8 mouse cellular contexts compared by ENCODE assay signal in the genomic region with DNA sequence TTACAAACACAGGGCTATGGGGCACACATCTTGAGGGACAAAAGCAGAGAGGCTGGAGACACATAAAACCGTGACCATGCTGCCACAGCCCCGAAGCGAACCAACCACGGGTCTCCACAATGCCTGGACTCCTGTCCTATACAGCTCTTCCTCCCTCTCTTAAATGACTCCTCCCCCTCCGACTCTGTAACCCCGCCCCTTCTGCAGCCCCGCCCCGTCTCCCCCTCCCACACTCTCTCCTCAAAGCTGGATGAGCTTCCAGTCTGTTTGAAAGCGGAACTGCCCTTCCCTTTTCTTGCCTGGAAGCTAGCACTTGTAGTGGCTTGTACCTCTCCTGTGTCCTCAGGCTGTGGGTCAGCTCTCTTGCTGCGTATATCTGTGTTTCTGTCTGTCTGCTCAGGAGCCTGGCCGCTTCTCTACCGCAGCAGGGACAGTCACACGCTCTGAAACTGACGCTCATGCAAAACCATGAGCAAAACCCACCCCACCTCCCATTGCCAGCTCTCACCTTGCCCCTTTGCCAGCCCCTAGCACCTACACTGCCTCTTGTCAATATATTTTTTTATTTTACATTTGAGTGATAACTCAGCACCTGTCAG. TPM values are rescaled to one million over a fixed set of nuclear protein-coding genes. Genes with fewer than 3 reads are reported as not detected.
DNase-seq lines count a peak whose midpoint lies in the region; ATAC-seq and TF ChIP-seq lines count a peak whose summit lies in the region.

No protein-coding gene starts in this region.

- TF ChIP-seq RAD21 in MEL (IDR thresholded peaks at IDR 0.05; ENCODE audit: low read depth, low read length): no peak

- H3K4me2 ChIP-seq in forebrain, embryonic 11.5 days (ENCODE audit: low read depth, low read length, severe bottlenecking): no peak overlapping the region
- no peak overlapping the region for H3K4me2 ChIP-seq in forebrain, postnatal 0 days (ENCODE audit: low read depth)
- peak overlapping the region; percentile 37; the same call in 1 of the 2 replicates for H3K4me2 ChIP-seq in hindbrain, postnatal 0 days (ENCODE audit: low read depth, low read length)

- TF ChIP-seq EP300 in MEL (IDR thresholded peaks at IDR 0.05; ENCODE audit: low read depth in 1 of 2, low read length in 2 of 2): no peak

- 11% methylated on average over 14 of the region's 14 CpGs for WGBS in forebrain, embryonic 11.5 days
- WGBS in forebrain, postnatal 0 days: 16% methylated on average over 14 of the region's 14 CpGs
- WGBS in hindbrain, postnatal 0 days: 6% methylated on average over 14 of the region's 14 CpGs
- WGBS in midbrain, embryonic 10.5 days: 15% methylated on average over 14 of the region's 14 CpGs

- H3K9me3 ChIP-seq in forebrain, embryonic 11.5 days (ENCODE audit: control insufficient read depth, low read length): no peaks in the 10 kb centered on the region
- no peaks in the 10 kb centered on the region for H3K9me3 ChIP-seq in forebrain, postnatal 0 days (ENCODE audit: low read length)
- H3K9me3 ChIP-seq in MEL (replicated peaks; ENCODE audit: insufficient read depth, low read length): no peaks in the 10 kb centered on the region
- no peaks in the 10 kb centered on the region for H3K9me3 ChIP-seq in hindbrain, postnatal 0 days (ENCODE audit: low read length)
- H3K9me3 ChIP-seq in midbrain, embryonic 10.5 days (replicated peaks): no peaks in the 10 kb centered on the region

- ATAC-seq in forebrain, embryonic 11.5 days (replicated peaks; ENCODE audit: low FRiP score): no peak
- ATAC-seq in forebrain, postnatal 0 days: no peak
- ATAC-seq in hindbrain, postnatal 0 days: 0 out of 2 replicates have a peak, but pooled peaks have one; percentile 24

- no peak overlapping the region for H3K9ac ChIP-seq in forebrain, embryonic 11.5 days (ENCODE audit: low read length)
- no peak overlapping the region for H3K9ac ChIP-seq in forebrain, postnatal 0 days
- H3K9ac ChIP-seq in MEL (ENCODE audit: control insufficient read depth, low read depth, low read length, poor library complexity, severe bottlenecking): no peak overlapping the region
- no peak overlapping the region for H3K9ac ChIP-seq in hindbrain, postnatal 0 days (replicated peaks; ENCODE audit: low read length)

- no peak for TF ChIP-seq POLR2A in MEL (IDR thresholded peaks at IDR 0.05; ENCODE audit: control insufficient read depth in 1 of 2, insufficient read depth in 1 of 2, low read depth in 1 of 2, low read length in 2 of 2, poor library complexity in 1 of 2)

- H3K79me2 ChIP-seq in MEL (ENCODE audit: control insufficient read depth, insufficient read depth, low read length, poor library complexity): no peaks in the 10 kb centered on the region

- peaks cover 9% of the 10 kb centered on the region for H3K27me3 ChIP-seq in forebrain, embryonic 11.5 days (ENCODE audit: control insufficient read depth, insufficient read depth, low read length)
- H3K27me3 ChIP-seq in forebrain, postnatal 0 days (ENCODE audit: insufficient read depth, low read length): peaks cover 1% of the 10 kb centered on the region
- peaks cover 3 to 5% of the 10 kb centered on the region in 2 experiments for H3K27me3 ChIP-seq in MEL (ENCODE audit: control insufficient read depth in 1 of 2, insufficient read depth in 2 of 2, low read length in 2 of 2)
- H3K27me3 ChIP-seq in hindbrain, postnatal 0 days (ENCODE audit: insufficient read depth, low read length): peaks cover 10% of the 10 kb centered on the region
- peaks cover 22% of the 10 kb centered on the region for H3K27me3 ChIP-seq in midbrain, embryonic 10.5 days (ENCODE audit: low read depth, poor library complexity, severe bottlenecking)

- no peak for TF ChIP-seq CTCF in forebrain, postnatal 0 days (IDR thresholded peaks at IDR 0.05; ENCODE audit: low read depth)
- TF ChIP-seq CTCF in MEL (IDR thresholded peaks at IDR 0.05 in 2 of 3, conservative IDR thresholded peaks at IDR 0.05 in 1 of 3; ENCODE audit: control insufficient read depth in 1 of 3, insufficient read depth in 1 of 3, low read depth in 2 of 3, low read length in 3 of 3, poor library complexity in 1 of 3, severe bottlenecking in 1 of 3): no peak
- TF ChIP-seq CTCF in hindbrain, postnatal 0 days (IDR thresholded peaks at IDR 0.05; ENCODE audit: low read depth): no peak

- H3K4me1 ChIP-seq in forebrain, embryonic 11.5 days (replicated peaks; ENCODE audit: control insufficient read depth, insufficient read depth, low read length): no peaks in the 10 kb centered on the region
- no peaks in the 10 kb centered on the region for H3K4me1 ChIP-seq in forebrain, postnatal 0 days (ENCODE audit: insufficient read depth)
- no peaks in the 10 kb centered on the region for H3K4me1 ChIP-seq in MEL (ENCODE audit: control insufficient read depth in 1 of 2, insufficient read depth in 2 of 2, low read length in 2 of 2)
- no peaks in the 10 kb centered on the region for H3K4me1 ChIP-seq in hindbrain, postnatal 0 days (ENCODE audit: insufficient read depth, low read length)
- H3K4me1 ChIP-seq in midbrain, embryonic 10.5 days: peaks cover 7% of the 10 kb centered on the region

- H3K36me3 ChIP-seq in forebrain, embryonic 11.5 days (ENCODE audit: control insufficient read depth, insufficient read depth, low read length): no peaks in the 10 kb centered on the region
- H3K36me3 ChIP-seq in forebrain, postnatal 0 days (ENCODE audit: insufficient read depth): no peaks in the 10 kb centered on the region
- no peaks in the 10 kb centered on the region for H3K36me3 ChIP-seq in MEL (ENCODE audit: control insufficient read depth in 1 of 2, insufficient read depth in 2 of 2, low read length in 2 of 2)
- H3K36me3 ChIP-seq in hindbrain, postnatal 0 days (ENCODE audit: insufficient read depth, low read length): no peaks in the 10 kb centered on the region
- H3K36me3 ChIP-seq in midbrain, embryonic 10.5 days: no peaks in the 10 kb centered on the region

- peak; percentile 70 for DNase-seq in forebrain, embryonic 11.5 days (ENCODE audit: low spot score)
- no peak for DNase-seq in forebrain, postnatal 0 days
- DNase-seq in MEL (ENCODE audit: low read depth, low spot score): peak; percentile 35
- no peak for DNase-seq in hindbrain, postnatal 0 days (ENCODE audit: low spot score)
- peak; percentile 61 for DNase-seq in midbrain, embryonic 10.5 days (ENCODE audit: low spot score)
- DNase-seq in layer of hippocampus, adult 18-20 months (ENCODE audit: low spot score in 2 of 2): no peak
- no peak for DNase-seq in urinary bladder, adult 2 months (ENCODE audit: low spot score)
- no peak for DNase-seq in spleen, postnatal 36 days (ENCODE audit: low spot score in 2 of 2)

- H3K27ac ChIP-seq in forebrain, embryonic 11.5 days (ENCODE audit: low read depth, low read length): no peak overlapping the region
- no peak overlapping the region for H3K27ac ChIP-seq in forebrain, postnatal 0 days (ENCODE audit: low read depth, low read length)
- no peak overlapping the region for H3K27ac ChIP-seq in MEL (ENCODE audit: control insufficient read depth, low read depth, low read length)
- no peak overlapping the region for H3K27ac ChIP-seq in hindbrain, postnatal 0 days
- no peak overlapping the region for H3K27ac ChIP-seq in midbrain, embryonic 10.5 days (replicated peaks)

- H3K4me3 ChIP-seq in forebrain, embryonic 11.5 days (ENCODE audit: low read depth, low read length): no peak overlapping the region
- no peak overlapping the region for H3K4me3 ChIP-seq in forebrain, postnatal 0 days (ENCODE audit: low read depth, low read length)
- no peak overlapping the region for H3K4me3 ChIP-seq in MEL (ENCODE audit: control insufficient read depth in 1 of 2, insufficient read depth in 1 of 2, low read depth in 2 of 2, low read length in 2 of 2)
- H3K4me3 ChIP-seq in hindbrain, postnatal 0 days (ENCODE audit: low read length): no peak overlapping the region
- peak overlapping the region; percentile 38 for H3K4me3 ChIP-seq in midbrain, embryonic 10.5 days

RNA-seq across cellular contexts. Expression of a gene that starts 5.7 kb away (rescaled TPM):
- 0.04 and 0.07 TPM in 2 replicates for polyA plus RNA-seq in forebrain, embryonic 11.5 days (2014; fragmentation: Nextera tagmentation; extraction: Ambion mirVana)
- 1.5 and 1.7 TPM in 2 replicates for total RNA-seq in forebrain, postnatal 0 days (2014; rRNA removed)
- 0.23 and 0.31 TPM in 2 replicates for polyA plus RNA-seq in forebrain, postnatal 0 days (2015; fragmentation: Nextera tagmentation; extraction: Ambion mirVana)
- 0.20 and 0.54 TPM in 2 replicates for total RNA-seq in MEL (2012; rRNA removed)
- polyA plus RNA-seq in MEL (2012; ENCODE audit: insufficient read depth in 1 of 2, insufficient read length in 2 of 2, low read depth in 1 of 2, low replicate concordance in 2 of 2, missing spikeins in 1 of 2): under 1 TPM in 1 of 2 experiments, not detected in 1; 0.08 TPM
- total RNA-seq in hindbrain, postnatal 0 days (2014; rRNA removed): 2.3 and 2.8 TPM in 2 replicates
- polyA plus RNA-seq in hindbrain, postnatal 0 days (2015; fragmentation: Nextera tagmentation; extraction: Ambion mirVana): 0.30 and 0.41 TPM in 2 replicates
- 0.01 TPM in 2 replicates for polyA plus RNA-seq in midbrain, embryonic 10.5 days (2016; fragmentation: Nextera tagmentation; extraction: Ambion mirVana)
- total RNA-seq in layer of hippocampus, adult 18-20 months (2021): 1 to 10 TPM in 1 of 2 experiments, under 1 TPM in 1; 0.91 to 1.7 TPM
- polyA plus RNA-seq in urinary bladder, adult 2 months (2012; rRNA removed): 0.14 and 0.22 TPM in 2 replicates

RNA-seq across cellular contexts. Expression of a gene that starts 21.7 kb away (rescaled TPM):
- polyA plus RNA-seq in forebrain, embryonic 11.5 days (2014; fragmentation: Nextera tagmentation; extraction: Ambion mirVana): 2.4 and 3.2 TPM in 2 replicates
- 11.2 and 13.8 TPM in 2 replicates for total RNA-seq in forebrain, postnatal 0 days (2014; rRNA removed)
- polyA plus RNA-seq in forebrain, postnatal 0 days (2015; fragmentation: Nextera tagmentation; extraction: Ambion mirVana): 10.8 and 11.1 TPM in 2 replicates
- total RNA-seq in MEL (2012; rRNA removed): 14.9 and 18.8 TPM in 2 replicates
- 10 to 100 TPM in 1 of 2 experiments, not detected in 1; 14.7 TPM for polyA plus RNA-seq in MEL (2012; ENCODE audit: insufficient read depth in 1 of 2, insufficient read length in 2 of 2, low read depth in 1 of 2, low replicate concordance in 2 of 2, missing spikeins in 1 of 2)
- 13.3 and 14.8 TPM in 2 replicates for total RNA-seq in hindbrain, postnatal 0 days (2014; rRNA removed)
- polyA plus RNA-seq in hindbrain, postnatal 0 days (2015; fragmentation: Nextera tagmentation; extraction: Ambion mirVana): 9.3 and 10.7 TPM in 2 replicates
- 5.2 and 5.4 TPM in 2 replicates for polyA plus RNA-seq in midbrain, embryonic 10.5 days (2016; fragmentation: Nextera tagmentation; extraction: Ambion mirVana)
- 1 to 10 TPM; 6.7 TPM for total RNA-seq in layer of hippocampus, adult 18-20 months (2021)
- 3.8 and 4.0 TPM in 2 replicates for polyA plus RNA-seq in urinary bladder, adult 2 months (2012; rRNA removed)

RNA-seq across cellular contexts. Expression of a gene that starts 41.1 kb away (rescaled TPM):
- 0.08 TPM in 1 of 2 replicates, not detected in the other for polyA plus RNA-seq in forebrain, embryonic 11.5 days (2014; fragmentation: Nextera tagmentation; extraction: Ambion mirVana)
- total RNA-seq in forebrain, postnatal 0 days (2014; rRNA removed): 0.76 and 1.2 TPM in 2 replicates
- polyA plus RNA-seq in forebrain, postnatal 0 days (2015; fragmentation: Nextera tagmentation; extraction: Ambion mirVana): 0.19 and 0.31 TPM in 2 replicates
- 0.08 TPM in 1 of 2 replicates, not detected in the other for total RNA-seq in MEL (2012; rRNA removed)
- polyA plus RNA-seq in MEL (2012; ENCODE audit: insufficient read depth in 1 of 2, insufficient read length in 2 of 2, low read depth in 1 of 2, low replicate concordance in 2 of 2, missing spikeins in 1 of 2): under 1 TPM in 1 of 2 experiments, not detected in 1; 0.07 TPM
- total RNA-seq in hindbrain, postnatal 0 days (2014; rRNA removed): 2.3 and 3.2 TPM in 2 replicates
- polyA plus RNA-seq in hindbrain, postnatal 0 days (2015; fragmentation: Nextera tagmentation; extraction: Ambion mirVana): 0.38 and 0.76 TPM in 2 replicates
- polyA plus RNA-seq in midbrain, embryonic 10.5 days (2016; fragmentation: Nextera tagmentation; extraction: Ambion mirVana): not detected in 2 replicates
- 10 to 100 TPM; 11.9 to 13.6 TPM for total RNA-seq in layer of hippocampus, adult 18-20 months (2021)
- 8.9 and 9.5 TPM in 2 replicates for polyA plus RNA-seq in urinary bladder, adult 2 months (2012; rRNA removed)

RNA-seq across cellular contexts. Expression of a gene that starts 50.1 kb away (rescaled TPM):
- polyA plus RNA-seq in forebrain, embryonic 11.5 days (2014; fragmentation: Nextera tagmentation; extraction: Ambion mirVana): 90.3 and 95.7 TPM in 2 replicates
- total RNA-seq in forebrain, postnatal 0 days (2014; rRNA removed): 122 and 157 TPM in 2 replicates
- polyA plus RNA-seq in forebrain, postnatal 0 days (2015; fragmentation: Nextera tagmentation; extraction: Ambion mirVana): 274 and 284 TPM in 2 replicates
- 249 and 295 TPM in 2 replicates for total RNA-seq in MEL (2012; rRNA removed)
- 100 to 1,000 TPM in 1 of 2 experiments, not detected in 1; 215 TPM for polyA plus RNA-seq in MEL (2012; ENCODE audit: insufficient read depth in 1 of 2, insufficient read length in 2 of 2, low read depth in 1 of 2, low replicate concordance in 2 of 2, missing spikeins in 1 of 2)
- 124 TPM in 2 replicates for total RNA-seq in hindbrain, postnatal 0 days (2014; rRNA removed)
- polyA plus RNA-seq in hindbrain, postnatal 0 days (2015; fragmentation: Nextera tagmentation; extraction: Ambion mirVana): 258 and 271 TPM in 2 replicates
- polyA plus RNA-seq in midbrain, embryonic 10.5 days (2016; fragmentation: Nextera tagmentation; extraction: Ambion mirVana): 98.5 and 115 TPM in 2 replicates
- 100 to 1,000 TPM; 148 to 152 TPM for total RNA-seq in layer of hippocampus, adult 18-20 months (2021)
- polyA plus RNA-seq in urinary bladder, adult 2 months (2012; rRNA removed): 99.0 and 118 TPM in 2 replicates

Comparison
In these comparisons a context has a peak if more than half of its experiments do, and no peak if none do; other contexts are left out.
1. DNase-seq: peak in forebrain, embryonic 11.5 days (single experiment), MEL (single experiment) and midbrain, embryonic 10.5 days (single experiment); none in forebrain, postnatal 0 days (single experiment), hindbrain, postnatal 0 days (single experiment), layer of hippocampus, adult 18-20 months (0 of 2), urinary bladder, adult 2 months (single experiment) and spleen, postnatal 36 days (0 of 2).